Mouse (Mus musculus) 416B (cell line): ENCODE measurements around the gene Lbx2.

Source experiments
- DNase-seq: peaks from one replicate; pipeline ENCODE4 v3.0.0; 2011; ENCODE audit warnings: low read depth

The Lbx2 gene

DNA sequence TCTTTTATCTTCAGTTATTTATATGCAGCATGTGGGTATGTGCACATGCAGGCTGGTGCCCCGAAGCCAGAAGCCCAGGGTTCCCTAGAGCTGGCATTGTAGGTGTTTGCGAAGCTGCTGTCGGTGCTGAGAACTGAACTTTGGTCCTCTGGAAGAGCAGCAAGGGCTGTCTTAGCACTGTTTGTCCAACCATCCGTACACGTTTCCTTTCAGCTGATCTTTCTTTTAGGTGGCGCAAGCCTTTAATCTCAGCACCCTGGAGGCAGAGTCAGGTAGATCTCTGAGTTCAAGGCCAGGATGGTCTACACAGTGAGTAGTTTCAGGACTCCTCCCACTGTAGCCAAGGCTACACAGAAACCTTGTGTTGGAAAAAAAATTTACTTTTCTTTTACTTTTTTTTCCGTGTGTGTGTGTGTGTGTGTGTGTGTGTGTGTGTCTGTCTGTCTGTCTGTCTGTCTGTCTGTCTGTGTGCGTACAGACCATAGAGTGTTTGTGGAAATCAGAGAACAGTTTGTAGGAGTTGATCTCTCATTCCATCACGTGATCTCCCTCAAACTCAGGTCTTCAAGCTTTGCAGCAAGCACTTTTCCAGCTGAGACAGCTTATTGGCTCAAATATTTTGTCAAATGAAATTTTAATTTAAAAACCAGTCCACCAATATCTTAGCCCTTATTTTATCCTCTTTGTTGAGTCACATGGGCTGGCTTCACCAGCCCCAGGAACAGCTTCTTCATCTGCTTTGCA, 46.2 kb downstream of the Lbx2 start:
- DNase-seq = peak; percentile 38

- DNase-seq = no peak
Observed at GRCm38 (mm10) chr6:83134226-83134625, 48.1 kb downstream of the Lbx2 start.

GRCm38 (mm10) chr6:83134951-83135513, 48.9 kb downstream of the Lbx2 start, which contains the start of gene Rtkn:
Gene Rtkn (plus strand): TSS chr6:83135463.
- DNase-seq = no peak

DNA sequence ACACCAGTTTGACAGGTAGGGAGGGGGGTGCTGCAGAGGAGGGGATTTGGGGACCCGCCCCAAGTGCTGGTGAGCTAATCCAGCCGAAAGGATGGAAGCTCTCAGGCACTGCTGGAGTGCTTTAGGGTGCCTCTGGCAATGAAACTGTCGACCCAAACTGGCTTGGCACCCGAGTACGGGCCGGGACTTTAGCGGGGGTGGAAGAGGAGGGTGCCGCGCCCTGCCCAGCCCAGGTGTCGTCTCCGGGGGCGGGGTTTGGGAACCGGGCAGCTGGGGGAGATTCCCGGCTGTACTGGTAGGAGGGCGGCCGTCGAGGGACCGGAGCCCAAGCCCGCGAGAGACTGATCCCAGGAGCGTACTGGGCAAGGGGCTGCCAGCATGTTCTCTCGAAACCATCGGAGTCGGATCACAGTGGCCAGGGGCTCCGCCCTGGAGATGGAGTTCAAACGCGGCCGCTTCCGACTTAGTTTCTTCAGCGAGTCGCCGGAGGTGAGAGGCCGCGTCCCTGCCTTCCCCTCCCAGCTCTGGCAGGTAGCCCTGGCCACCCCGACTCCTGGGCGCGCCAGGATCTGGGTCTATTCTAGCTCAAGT, 49.5 kb downstream of the Lbx2 start:
- no peak for DNase-seq

DNA sequence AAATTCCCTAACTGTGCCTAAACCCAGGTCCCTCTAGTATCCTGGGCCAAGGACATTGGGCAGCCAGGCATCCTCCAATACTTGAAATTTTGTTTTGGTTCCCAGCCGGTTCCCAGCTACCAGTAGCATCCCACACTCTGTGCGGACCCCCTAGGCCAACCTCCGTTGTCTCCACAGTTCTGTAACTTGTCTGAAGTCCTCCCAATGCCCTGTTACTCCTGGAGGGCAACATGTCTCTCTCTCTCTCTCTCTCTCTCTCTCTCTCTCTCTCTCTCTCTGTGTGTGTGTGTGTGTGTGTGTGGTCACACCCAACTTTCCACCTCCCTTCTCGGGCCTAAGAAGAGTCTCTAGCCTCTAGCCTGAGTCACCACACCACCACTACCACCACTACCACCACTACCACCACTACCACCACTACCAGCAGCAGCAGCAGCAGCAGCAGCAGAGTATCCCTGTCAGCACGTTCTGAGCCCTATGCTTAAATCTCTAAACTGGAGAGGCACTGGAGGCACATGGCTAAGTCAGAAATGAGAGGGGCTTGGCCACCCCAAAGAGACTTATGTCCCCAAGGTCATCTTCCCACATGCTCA, 50.2 kb downstream of the Lbx2 start:
- peak; percentile 88 for DNase-seq

DNA sequence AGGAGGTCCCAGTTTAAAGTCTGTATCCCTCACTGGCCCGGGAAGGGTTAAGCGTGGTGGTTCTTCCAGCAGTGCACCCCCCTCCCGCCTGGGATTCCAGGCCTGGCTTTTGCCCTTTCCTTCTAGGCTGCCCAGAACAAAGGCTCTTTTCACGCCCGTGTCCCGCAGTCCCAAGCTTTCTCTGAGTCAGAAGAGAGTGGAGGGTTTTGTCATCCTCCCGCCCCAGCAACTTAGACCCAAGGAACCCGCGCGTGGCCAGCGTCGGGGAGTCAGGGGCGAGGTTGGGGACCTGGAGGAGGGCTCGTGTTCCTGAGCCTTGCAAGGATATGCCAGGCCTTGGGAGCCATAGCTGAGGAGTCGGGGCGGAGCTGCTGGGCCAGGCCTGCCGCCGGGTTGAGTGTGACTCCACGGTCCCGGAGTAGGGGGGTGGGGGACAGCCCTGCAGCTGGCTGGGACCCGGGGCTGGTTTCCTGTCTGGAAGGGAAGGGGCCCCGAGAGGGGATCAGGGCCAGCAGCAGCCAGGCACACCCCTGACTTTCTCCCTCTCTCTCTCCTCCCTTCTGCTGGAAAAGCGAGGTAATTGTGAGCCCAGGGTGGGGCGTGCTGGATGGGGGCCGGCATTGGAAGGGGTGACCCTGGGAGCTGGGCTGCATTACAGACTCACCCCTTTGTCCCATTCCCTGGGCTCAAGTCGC, 50.9 kb downstream of the Lbx2 start:
- peak; percentile 67 for DNase-seq

DNA sequence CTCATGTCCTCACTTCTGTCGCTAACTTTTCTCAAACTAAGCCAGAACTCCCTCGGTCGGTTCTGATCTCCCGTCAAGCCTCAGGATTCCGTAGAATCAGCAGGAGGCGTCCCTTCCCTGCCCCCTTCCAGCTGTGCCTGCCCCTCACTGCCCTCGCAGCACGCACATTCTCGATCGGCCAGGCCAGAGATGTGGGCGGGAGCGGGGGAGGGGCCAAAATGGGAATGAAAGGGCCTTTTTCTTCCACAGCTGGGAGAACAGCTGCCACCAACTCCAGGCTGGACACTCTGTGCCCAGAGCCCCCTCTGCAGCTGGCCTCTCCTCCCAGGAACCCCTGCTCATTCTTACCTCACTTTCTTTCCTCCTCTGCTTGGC, 51.4 kb downstream of the Lbx2 start:
- DNase-seq = peak; percentile 83
